Mouse (Mus musculus): ENCODE results near the gene Abca12. TPM values are rescaled to one million over a fixed set of nuclear protein-coding genes. Genes with fewer than 3 reads are reported as not detected.
A peak's percentile ranks its signal among the peaks of the same experiment; 100 is the strongest.

The Abca12 gene
- polyA plus RNA-seq, 1 experiment from 2014 or later, result 8.3 TPM

DNA sequence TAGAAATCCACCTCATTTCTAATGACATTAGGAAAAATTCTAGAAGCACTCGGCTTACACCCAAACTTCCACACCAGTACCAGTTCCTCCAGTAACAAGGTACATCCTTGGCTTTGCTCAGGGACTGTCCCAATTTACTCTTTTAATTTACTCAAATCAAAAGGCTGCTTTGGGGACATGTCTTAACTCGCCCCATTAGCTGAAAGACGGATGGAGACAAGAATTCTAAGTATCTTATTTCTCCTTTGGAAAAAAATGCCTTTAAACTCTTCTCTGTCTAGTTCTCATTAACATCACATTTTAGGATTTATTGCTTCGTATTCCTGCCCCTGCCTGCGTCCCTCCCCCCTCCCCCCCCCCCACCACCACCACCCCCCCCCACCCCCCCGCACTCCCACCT lies 626 bp downstream of the Abca12 start:
- H3K27me3 ChIP-seq (ENCODE audit: control insufficient read depth, insufficient read depth, low read length), result no peaks in the 10 kb centered on the region
- H3K4me3 ChIP-seq (ENCODE audit: low read depth, low read length), result no peak overlapping the region
- H3K27ac ChIP-seq (replicated peaks), result no peak overlapping the region
- ATAC-seq (ENCODE audit: low FRiP score, low TSS enrichment), result no peak
- 50% methylated on average over 5 of the region's 6 CpGs for WGBS
- no peak for DNase-seq (ENCODE audit: low spot score)
- H3K9ac ChIP-seq (ENCODE audit: low read length), result no peak overlapping the region
- no peaks in the 10 kb centered on the region for H3K36me3 ChIP-seq (ENCODE audit: control insufficient read depth, insufficient read depth, low read length)
- H3K4me1 ChIP-seq (replicated peaks; ENCODE audit: control insufficient read depth, insufficient read depth), result no peaks in the 10 kb centered on the region
- TF ChIP-seq EP300 (optimal IDR thresholded peaks at IDR 0.05) (no peak), CTCF (IDR thresholded peaks at IDR 0.05; ENCODE audit: low read depth) (no peak)
- H3K4me2 ChIP-seq (replicated peaks; ENCODE audit: low read depth), result no peak overlapping the region
- no peaks in the 10 kb centered on the region for H3K9me3 ChIP-seq (ENCODE audit: control insufficient read depth, low read length)

DNA sequence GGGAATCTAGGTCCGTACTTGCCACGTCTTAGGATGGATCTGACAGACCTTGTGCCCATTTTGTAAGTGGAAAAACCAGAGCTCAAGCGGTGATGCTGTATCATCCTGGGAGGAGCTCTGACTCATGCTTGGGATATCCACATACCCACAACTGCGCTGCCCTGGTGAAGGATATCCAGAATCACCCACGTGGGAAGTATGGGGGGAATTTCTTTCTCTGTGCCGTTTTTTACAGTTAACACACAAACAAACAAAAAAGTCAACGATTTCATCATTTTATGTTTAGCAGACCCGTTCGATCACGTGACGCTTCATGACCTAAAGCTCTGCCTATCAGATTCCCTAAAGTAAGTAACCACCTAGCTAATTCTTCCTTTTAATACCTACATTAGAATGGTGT lies 1.6 kb downstream of the Abca12 start:
- no peaks in the 10 kb centered on the region for H3K36me3 ChIP-seq (ENCODE audit: control insufficient read depth, insufficient read depth, low read length)
- no peak for ATAC-seq (ENCODE audit: low FRiP score, low TSS enrichment)

DNA sequence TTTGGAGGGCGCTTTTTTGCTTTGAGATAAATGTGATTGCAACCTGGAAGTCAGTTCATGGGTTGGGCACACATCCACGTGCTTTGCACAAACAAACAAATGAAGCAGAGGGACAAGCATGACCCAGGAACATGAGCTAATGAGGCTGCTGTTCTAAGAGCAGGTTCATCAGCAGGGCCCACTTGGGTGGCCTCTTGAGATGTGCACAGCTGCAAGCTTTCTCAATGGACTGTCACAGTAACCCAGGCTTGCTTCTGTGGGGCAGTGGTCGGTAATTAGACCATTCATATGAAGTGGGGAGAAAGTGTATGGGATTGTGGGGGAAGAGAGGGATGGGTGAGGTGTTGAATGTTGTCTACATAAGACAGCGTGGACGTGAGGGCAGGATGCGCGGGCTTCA lies 7.0 kb downstream of the Abca12 start:
- DNase-seq (ENCODE audit: low spot score), result no peak
- Histone ChIP-seq H3K9ac (ENCODE audit: low read length) (no peak overlapping the region), H3K27ac (replicated peaks) (no peak overlapping the region), H3K9me3 (ENCODE audit: control insufficient read depth, low read length) (no peaks in the 10 kb centered on the region), H3K4me2 (replicated peaks; ENCODE audit: low read depth) (no peak overlapping the region), H3K4me3 (ENCODE audit: low read depth, low read length) (no peak overlapping the region), H3K36me3 (ENCODE audit: control insufficient read depth, insufficient read depth, low read length) (no peaks in the 10 kb centered on the region), H3K27me3 (ENCODE audit: control insufficient read depth, insufficient read depth, low read length) (no peaks in the 10 kb centered on the region), H3K4me1 (replicated peaks; ENCODE audit: control insufficient read depth, insufficient read depth) (no peaks in the 10 kb centered on the region)
- WGBS, result 51% methylated on average over 7 of the region's 7 CpGs
- no peak for ATAC-seq (ENCODE audit: low FRiP score, low TSS enrichment)
- no peak for TF ChIP-seq EP300 (optimal IDR thresholded peaks at IDR 0.05)
- no peak for TF ChIP-seq CTCF (IDR thresholded peaks at IDR 0.05; ENCODE audit: low read depth)

More for the DNA sequence above, 1.6 kb downstream of the Abca12 start:
- DNase-seq (ENCODE audit: low spot score), result no peak
- Histone ChIP-seq H3K27ac (replicated peaks) (no peak overlapping the region), H3K4me2 (replicated peaks; ENCODE audit: low read depth) (no peak overlapping the region), H3K4me3 (ENCODE audit: low read depth, low read length) (no peak overlapping the region), H3K27me3 (ENCODE audit: control insufficient read depth, insufficient read depth, low read length) (no peaks in the 10 kb centered on the region), H3K4me1 (replicated peaks; ENCODE audit: control insufficient read depth, insufficient read depth) (no peaks in the 10 kb centered on the region), H3K9ac (ENCODE audit: low read length) (no peak overlapping the region), H3K9me3 (ENCODE audit: control insufficient read depth, low read length) (no peaks in the 10 kb centered on the region)
- WGBS, result 79% methylated on average over 11 of the region's 11 CpGs
- TF ChIP-seq EP300 (optimal IDR thresholded peaks at IDR 0.05), result no peak
- TF ChIP-seq CTCF (IDR thresholded peaks at IDR 0.05; ENCODE audit: low read depth), result no peak

DNA sequence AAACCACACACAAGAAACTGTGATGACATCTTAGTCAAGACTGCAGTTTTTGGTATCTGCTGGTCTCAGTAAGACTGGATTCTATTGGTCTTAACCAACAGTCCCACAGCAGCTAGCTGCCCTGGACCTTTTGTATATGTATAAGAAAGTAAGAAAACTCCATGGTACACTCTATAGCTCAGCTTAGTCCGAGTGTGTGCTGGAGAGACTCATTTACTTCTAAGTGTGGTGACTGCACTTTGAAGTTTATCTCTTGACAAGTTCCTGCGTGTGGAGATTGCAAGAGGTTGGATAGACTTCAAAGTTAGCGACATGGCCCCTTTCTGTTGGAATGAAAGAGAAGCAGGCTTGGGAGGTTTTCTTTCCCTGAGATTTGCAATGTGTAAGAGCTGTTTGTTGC lies 17.1 kb downstream of the Abca12 start:
- Histone ChIP-seq H3K27me3 (ENCODE audit: control insufficient read depth, insufficient read depth, low read length) (no peaks in the 10 kb centered on the region), H3K36me3 (ENCODE audit: control insufficient read depth, insufficient read depth, low read length) (no peaks in the 10 kb centered on the region), H3K4me1 (replicated peaks; ENCODE audit: control insufficient read depth, insufficient read depth) (no peaks in the 10 kb centered on the region), H3K4me3 (ENCODE audit: low read depth, low read length) (no peak overlapping the region), H3K4me2 (replicated peaks; ENCODE audit: low read depth) (no peak overlapping the region), H3K27ac (replicated peaks) (peak overlapping the region; percentile 73; the same call in 1 of the 2 replicates), H3K9ac (ENCODE audit: low read length) (no peak overlapping the region), H3K9me3 (ENCODE audit: control insufficient read depth, low read length) (no peaks in the 10 kb centered on the region)
- 28% methylated on average over 3 of the region's 3 CpGs for WGBS
- DNase-seq (ENCODE audit: low spot score), result no peak
- TF ChIP-seq EP300 (optimal IDR thresholded peaks at IDR 0.05) (no peak), CTCF (IDR thresholded peaks at IDR 0.05; ENCODE audit: low read depth) (no peak)
- peak; percentile 29; the same call in 1 of the 2 replicates for ATAC-seq (ENCODE audit: low FRiP score, low TSS enrichment)

DNA sequence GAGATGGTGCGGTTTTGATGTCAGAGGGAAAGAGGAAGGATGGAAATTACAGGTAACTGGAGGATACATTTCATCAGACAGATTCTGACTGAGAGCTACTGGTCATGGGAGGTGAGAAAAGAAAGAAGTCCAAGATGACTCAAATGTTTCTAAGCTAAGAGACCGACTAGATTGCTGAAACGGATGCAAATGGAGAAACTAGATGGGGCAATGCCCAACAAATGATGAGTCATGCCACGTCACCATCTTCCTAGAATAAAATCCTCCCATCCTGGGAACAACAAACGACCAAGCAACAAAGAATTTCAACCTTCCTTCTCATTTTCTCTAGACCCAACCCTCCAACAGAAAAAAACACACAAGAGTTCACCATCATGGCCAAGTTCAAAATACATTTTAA lies 18.6 kb downstream of the Abca12 start:
- TF ChIP-seq EP300 (optimal IDR thresholded peaks at IDR 0.05), result no peak
- TF ChIP-seq CTCF (IDR thresholded peaks at IDR 0.05; ENCODE audit: low read depth), result no peak
- Histone ChIP-seq H3K4me2 (replicated peaks; ENCODE audit: low read depth) (no peak overlapping the region), H3K9ac (ENCODE audit: low read length) (no peak overlapping the region), H3K9me3 (ENCODE audit: control insufficient read depth, low read length) (no peaks in the 10 kb centered on the region), H3K4me1 (replicated peaks; ENCODE audit: control insufficient read depth, insufficient read depth) (no peaks in the 10 kb centered on the region), H3K27me3 (ENCODE audit: control insufficient read depth, insufficient read depth, low read length) (no peaks in the 10 kb centered on the region), H3K4me3 (ENCODE audit: low read depth, low read length) (no peak overlapping the region), H3K36me3 (ENCODE audit: control insufficient read depth, insufficient read depth, low read length) (no peaks in the 10 kb centered on the region), H3K27ac (replicated peaks) (no peak overlapping the region)
- DNase-seq (ENCODE audit: low spot score) (no peak), ATAC-seq (ENCODE audit: low FRiP score, low TSS enrichment) (no peak)
- 70% methylated on average over 5 of the region's 5 CpGs for WGBS

DNA sequence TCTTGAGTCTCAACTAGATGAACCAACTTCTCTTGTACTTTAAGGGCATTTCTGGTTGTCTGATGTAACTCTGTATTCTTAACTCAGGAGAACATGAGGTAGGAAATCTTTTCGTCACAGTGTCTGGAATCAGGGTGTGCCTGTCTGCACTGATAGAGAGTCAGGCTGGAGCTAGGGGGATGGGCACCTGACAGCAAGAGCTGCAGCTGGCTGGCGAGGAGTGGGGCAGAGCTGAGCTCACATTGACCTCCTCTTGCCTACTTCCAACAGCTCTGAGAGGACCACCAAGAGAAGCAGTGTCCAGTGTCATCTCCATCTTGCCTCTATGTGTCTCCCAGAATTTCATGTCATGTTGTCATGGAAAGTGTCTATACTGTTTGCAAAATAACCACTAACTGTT lies 20.5 kb downstream of the Abca12 start:
- no peak overlapping the region for H3K27ac ChIP-seq (replicated peaks)
- H3K9ac ChIP-seq (ENCODE audit: low read length), result no peak overlapping the region
- peak; percentile 19 for DNase-seq (ENCODE audit: low spot score)
- H3K4me3 ChIP-seq (ENCODE audit: low read depth, low read length), result no peak overlapping the region
- no peak overlapping the region for H3K4me2 ChIP-seq (replicated peaks; ENCODE audit: low read depth)
- TF ChIP-seq EP300 (optimal IDR thresholded peaks at IDR 0.05) (no peak), CTCF (IDR thresholded peaks at IDR 0.05; ENCODE audit: low read depth) (no peak)
- no peaks in the 10 kb centered on the region for H3K4me1 ChIP-seq (replicated peaks; ENCODE audit: control insufficient read depth, insufficient read depth)
- 54% methylated on average over 2 of the region's 2 CpGs for WGBS
- no peaks in the 10 kb centered on the region for H3K9me3 ChIP-seq (ENCODE audit: control insufficient read depth, low read length)
- no peaks in the 10 kb centered on the region for H3K27me3 ChIP-seq (ENCODE audit: control insufficient read depth, insufficient read depth, low read length)
- no peaks in the 10 kb centered on the region for H3K36me3 ChIP-seq (ENCODE audit: control insufficient read depth, insufficient read depth, low read length)
- ATAC-seq (ENCODE audit: low FRiP score, low TSS enrichment), result no peak
